Mouse (Mus musculus): ENCODE results near the gene Zfp637.

- TF ChIP-seq POLR2A (IDR thresholded peaks at IDR 0.05; ENCODE audit: extremely low read depth, insufficient read depth, low read length) (no peak), CTCF (IDR thresholded peaks at IDR 0.05; ENCODE audit: low read depth, low read length) (no peak)
These were observed 47.1 kb downstream of the Zfp637 start for GRCm38 (mm10) chr6:117888032-117888431.

All from liver, adult 2 months (tissue).